Mouse (Mus musculus) liver, adult (tissue): ENCODE measurements around the gene Zcwpw1.
"Not testable (repeated sequence)": the region's sequence is repeated elsewhere in the genome, so short reads cannot be mapped to it uniquely, and the experiment has no call there.

Experiments
- GATA4 ChIP-seq: IDR thresholded peaks from 2 replicates; pipeline ENCODE4 v1.6.1; 2014; ENCODE audit warnings: mild to moderate bottlenecking, low read length; ENCODE audit not compliant: insufficient replicate concordance

The Zcwpw1 gene

GRCm38 (mm10) chr5:137835966-137836520 is 48.4 kb downstream of the Zcwpw1 start, which contains the start of gene Pilra:
Pilra (minus strand) TSS chr5:137836281.
- TF ChIP-seq GATA4 = not testable (repeated sequence)

- TF ChIP-seq GATA4 = no peak
Observed at GRCm38 (mm10) chr5:137836611-137837010, 49.0 kb downstream of the Zcwpw1 start.

- not testable (repeated sequence) for TF ChIP-seq GATA4
Observed at GRCm38 (mm10) chr5:137857960-137858710, 70.5 kb downstream of the Zcwpw1 start, which contains the start of gene Pilrb1. Pilrb1 (minus strand) TSS chr5:137858106.

DNA sequence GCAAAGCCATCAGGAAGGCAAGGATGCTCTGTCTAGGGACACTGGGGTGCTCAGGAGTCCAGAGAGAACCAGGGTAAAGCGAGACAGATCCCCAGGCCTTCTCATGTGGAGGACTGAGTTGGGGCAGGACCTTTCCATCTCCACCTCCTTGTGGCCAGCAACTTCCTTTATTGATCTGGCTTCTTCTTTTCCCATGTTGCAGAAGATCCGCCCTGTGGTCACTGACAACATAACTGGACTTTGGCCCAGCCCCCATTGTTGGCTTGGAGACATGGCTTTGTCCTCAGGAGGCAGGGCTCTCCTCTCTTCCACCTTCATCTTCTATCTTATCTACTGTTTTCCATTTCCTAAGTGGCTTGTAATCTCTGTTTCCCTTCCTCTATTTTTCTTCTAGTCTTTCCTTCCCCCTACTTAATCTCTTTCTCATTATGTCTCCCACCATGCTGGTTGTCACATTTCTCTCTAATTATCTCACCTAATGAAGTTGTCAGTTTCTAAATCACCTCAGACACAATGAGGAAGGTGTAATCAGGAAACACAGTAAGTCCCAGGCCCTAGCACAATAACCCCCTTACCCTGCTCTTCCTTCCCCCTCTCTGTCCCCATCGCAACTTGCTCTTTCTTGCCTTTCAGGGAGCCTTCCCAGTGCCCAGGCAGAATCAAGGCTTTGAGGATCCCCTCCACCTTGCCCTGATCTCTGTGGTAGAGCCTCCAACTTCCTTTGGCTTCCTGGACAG is 84.2 kb downstream of the Zcwpw1 start, which contains the start of gene Pilrb2:
TSS of gene Pilrb2 (minus strand) at position 172 of the 737 bp plus-strand sequence.
- TF ChIP-seq GATA4 = not testable (repeated sequence)
